Mouse (Mus musculus): ENCODE data around the gene Rnaseh2b. TPM values are rescaled to one million over a fixed set of nuclear protein-coding genes. Genes with fewer than 3 reads are reported as not detected.
A peak's percentile ranks its signal among the peaks of the same experiment; 100 is the strongest.

Gene Rnaseh2b
- polyA plus RNA-seq, 1 experiment from 2014 or later, result 60.0 TPM

- no peak for ATAC-seq (ENCODE audit: insufficient number of reproducible peaks, insufficient read depth, low FRiP score, low TSS enrichment, low read depth)
- Histone ChIP-seq H3K4me3 (no peak overlapping the region), H3K27me3 (no peaks in the 10 kb centered on the region; the same call in 1 of the 2 replicates), H3K4me2 (no peak overlapping the region), H3K27ac (no peak overlapping the region), H3K9me3 (no peaks in the 10 kb centered on the region), H3K36me3 (no peaks in the 10 kb centered on the region), H3K9ac (no peak overlapping the region), H3K4me1 (peaks cover 5% of the 10 kb centered on the region; the same call in 1 of the 2 replicates)
- 49% methylated on average over 10 of the region's 10 CpGs for WGBS
Observed at GRCm38 (mm10) chr14:62258978-62259536, 33.3 kb upstream of the Rnaseh2b start.

- peaks cover 13% of the 10 kb centered on the region for H3K4me1 ChIP-seq
- H3K36me3 ChIP-seq, result no peaks in the 10 kb centered on the region
- H3K9me3 ChIP-seq, result no peaks in the 10 kb centered on the region
- no peak overlapping the region for H3K4me2 ChIP-seq
- H3K27ac ChIP-seq, result peak overlapping the region; percentile 74
- WGBS, result 65% methylated on average over 12 of the region's 12 CpGs
- ATAC-seq (ENCODE audit: insufficient number of reproducible peaks, insufficient read depth, low FRiP score, low TSS enrichment, low read depth), result no peak
- H3K4me3 ChIP-seq, result no peak overlapping the region
- no peaks in the 10 kb centered on the region for H3K27me3 ChIP-seq
- no peak overlapping the region for H3K9ac ChIP-seq
Observed at GRCm38 (mm10) chr14:62270698-62271396, 21.5 kb upstream of the Rnaseh2b start.

- H3K9ac ChIP-seq, result no peak overlapping the region
- H3K4me2 ChIP-seq, result no peak overlapping the region
- no peaks in the 10 kb centered on the region for H3K27me3 ChIP-seq
- no peaks in the 10 kb centered on the region for H3K36me3 ChIP-seq
- no peak overlapping the region for H3K4me3 ChIP-seq
- no peak overlapping the region for H3K27ac ChIP-seq
- peaks cover 13% of the 10 kb centered on the region for H3K4me1 ChIP-seq
- no peak for ATAC-seq (ENCODE audit: insufficient number of reproducible peaks, insufficient read depth, low FRiP score, low TSS enrichment, low read depth)
- WGBS, result 87% methylated on average over 3 of the region's 3 CpGs
- no peaks in the 10 kb centered on the region for H3K9me3 ChIP-seq
Observed at GRCm38 (mm10) chr14:62273604-62274003, 18.8 kb upstream of the Rnaseh2b start.

- Histone ChIP-seq H3K36me3 (no peaks in the 10 kb centered on the region), H3K27me3 (no peaks in the 10 kb centered on the region), H3K4me1 (peaks cover 5% of the 10 kb centered on the region; the same call in 1 of the 2 replicates), H3K27ac (no peak overlapping the region), H3K9ac (no peak overlapping the region), H3K9me3 (no peaks in the 10 kb centered on the region), H3K4me3 (no peak overlapping the region), H3K4me2 (no peak overlapping the region)
- 68% methylated on average over 2 of the region's 2 CpGs for WGBS
- no peak for ATAC-seq (ENCODE audit: insufficient number of reproducible peaks, insufficient read depth, low FRiP score, low TSS enrichment, low read depth)
Observed at GRCm38 (mm10) chr14:62282974-62283373, 9.4 kb upstream of the Rnaseh2b start.

GRCm38 (mm10) chr14:62288731-62289130 is 3.7 kb upstream of the Rnaseh2b start:
- Histone ChIP-seq H3K27ac (no peak overlapping the region), H3K9me3 (no peaks in the 10 kb centered on the region), H3K4me3 (no peak overlapping the region), H3K9ac (no peak overlapping the region), H3K4me2 (no peak overlapping the region), H3K4me1 (peaks cover 12% of the 10 kb centered on the region), H3K36me3 (no peaks in the 10 kb centered on the region), H3K27me3 (peaks cover 24% of the 10 kb centered on the region)
- no peak for ATAC-seq (ENCODE audit: insufficient number of reproducible peaks, insufficient read depth, low FRiP score, low TSS enrichment, low read depth)
- WGBS, result 90% methylated on average over 3 of the region's 3 CpGs

- no peak for ATAC-seq (ENCODE audit: insufficient number of reproducible peaks, insufficient read depth, low FRiP score, low TSS enrichment, low read depth)
- H3K4me3 ChIP-seq, result no peak overlapping the region
- H3K27me3 ChIP-seq, result peaks cover 24% of the 10 kb centered on the region
- H3K9ac ChIP-seq, result no peak overlapping the region
- peaks cover 12% of the 10 kb centered on the region for H3K4me1 ChIP-seq
- WGBS, result 94% methylated on average over 1 of the region's 1 CpGs
- no peaks in the 10 kb centered on the region for H3K36me3 ChIP-seq
- H3K9me3 ChIP-seq, result no peaks in the 10 kb centered on the region
- H3K4me2 ChIP-seq, result no peak overlapping the region
- H3K27ac ChIP-seq, result no peak overlapping the region
Observed at GRCm38 (mm10) chr14:62291406-62291987, 892 bp upstream of the Rnaseh2b start.

GRCm38 (mm10) chr14:62292166-62292487 is 262 bp upstream of the Rnaseh2b start:
- Histone ChIP-seq H3K9me3 (no peaks in the 10 kb centered on the region), H3K9ac (peak overlapping the region; percentile 65), H3K4me3 (peak overlapping the region; percentile 51), H3K36me3 (no peaks in the 10 kb centered on the region), H3K4me2 (peak overlapping the region; percentile 99), H3K4me1 (peaks cover 12% of the 10 kb centered on the region), H3K27me3 (peaks cover 24% of the 10 kb centered on the region), H3K27ac (no peak overlapping the region)
- WGBS, result 15% methylated on average over 7 of the region's 7 CpGs
- no peak for ATAC-seq (ENCODE audit: insufficient number of reproducible peaks, insufficient read depth, low FRiP score, low TSS enrichment, low read depth)

GRCm38 (mm10) chr14:62298808-62299207 is 6.4 kb downstream of the Rnaseh2b start:
- H3K4me1 ChIP-seq, result no peaks in the 10 kb centered on the region
- no peak overlapping the region for H3K4me3 ChIP-seq
- no peak overlapping the region for H3K4me2 ChIP-seq
- ATAC-seq (ENCODE audit: insufficient number of reproducible peaks, insufficient read depth, low FRiP score, low TSS enrichment, low read depth), result no peak
- H3K9me3 ChIP-seq, result no peaks in the 10 kb centered on the region
- H3K27ac ChIP-seq, result no peak overlapping the region
- 89% methylated on average over 1 of the region's 1 CpGs for WGBS
- H3K36me3 ChIP-seq, result no peaks in the 10 kb centered on the region
- no peaks in the 10 kb centered on the region for H3K27me3 ChIP-seq
- no peak overlapping the region for H3K9ac ChIP-seq

GRCm38 (mm10) chr14:62300031-62300430 is 7.6 kb downstream of the Rnaseh2b start:
- Histone ChIP-seq H3K27me3 (no peaks in the 10 kb centered on the region), H3K9me3 (no peaks in the 10 kb centered on the region), H3K4me1 (no peaks in the 10 kb centered on the region), H3K27ac (no peak overlapping the region), H3K36me3 (no peaks in the 10 kb centered on the region), H3K4me2 (no peak overlapping the region), H3K4me3 (no peak overlapping the region), H3K9ac (no peak overlapping the region)
- no peak for ATAC-seq (ENCODE audit: insufficient number of reproducible peaks, insufficient read depth, low FRiP score, low TSS enrichment, low read depth)
- 80% methylated on average over 3 of the region's 3 CpGs for WGBS

GRCm38 (mm10) chr14:62307555-62307954 is 15.2 kb downstream of the Rnaseh2b start:
- Histone ChIP-seq H3K27ac (0 out of 2 replicates have a peak overlapping the region, but pooled peaks have one; percentile 28), H3K27me3 (no peaks in the 10 kb centered on the region)

GRCm38 (mm10) chr14:62309026-62309425 is 16.6 kb downstream of the Rnaseh2b start:
- Histone ChIP-seq H3K4me2 (no peak overlapping the region), H3K36me3 (no peaks in the 10 kb centered on the region), H3K4me1 (peaks cover 13% of the 10 kb centered on the region; the same call in 1 of the 2 replicates), H3K4me3 (no peak overlapping the region), H3K27me3 (no peaks in the 10 kb centered on the region), H3K27ac (no peak overlapping the region), H3K9ac (no peak overlapping the region), H3K9me3 (no peaks in the 10 kb centered on the region)
- ATAC-seq (ENCODE audit: insufficient number of reproducible peaks, insufficient read depth, low FRiP score, low TSS enrichment, low read depth), result no peak
- WGBS, result 56% methylated on average over 2 of the region's 2 CpGs

More at GRCm38 (mm10) chr14:62307555-62307954, 15.2 kb downstream of the Rnaseh2b start:
- Histone ChIP-seq H3K9ac (no peak overlapping the region), H3K4me1 (peaks cover 7% of the 10 kb centered on the region; the same call in 1 of the 2 replicates), H3K9me3 (no peaks in the 10 kb centered on the region), H3K36me3 (no peaks in the 10 kb centered on the region), H3K4me3 (no peak overlapping the region), H3K4me2 (no peak overlapping the region)
- 69% methylated on average over 1 of the region's 1 CpGs for WGBS
- no peak for ATAC-seq (ENCODE audit: insufficient number of reproducible peaks, insufficient read depth, low FRiP score, low TSS enrichment, low read depth)

- peaks cover 13% of the 10 kb centered on the region; the same call in 1 of the 2 replicates for H3K4me1 ChIP-seq
- no peak overlapping the region for H3K27ac ChIP-seq
- H3K4me2 ChIP-seq, result no peak overlapping the region
- no peaks in the 10 kb centered on the region for H3K9me3 ChIP-seq
- WGBS, result 95% methylated on average over 1 of the region's 1 CpGs
- H3K4me3 ChIP-seq, result no peak overlapping the region
- H3K9ac ChIP-seq, result no peak overlapping the region
- H3K36me3 ChIP-seq, result no peaks in the 10 kb centered on the region
- no peaks in the 10 kb centered on the region for H3K27me3 ChIP-seq
- no peak for ATAC-seq (ENCODE audit: insufficient number of reproducible peaks, insufficient read depth, low FRiP score, low TSS enrichment, low read depth)
Observed at GRCm38 (mm10) chr14:62311672-62312071, 19.3 kb downstream of the Rnaseh2b start.

All from embryonic facial prominence, embryonic 13.5 days (tissue).